ENCODE assay signal across 18 mouse cellular contexts in the genomic region with DNA sequence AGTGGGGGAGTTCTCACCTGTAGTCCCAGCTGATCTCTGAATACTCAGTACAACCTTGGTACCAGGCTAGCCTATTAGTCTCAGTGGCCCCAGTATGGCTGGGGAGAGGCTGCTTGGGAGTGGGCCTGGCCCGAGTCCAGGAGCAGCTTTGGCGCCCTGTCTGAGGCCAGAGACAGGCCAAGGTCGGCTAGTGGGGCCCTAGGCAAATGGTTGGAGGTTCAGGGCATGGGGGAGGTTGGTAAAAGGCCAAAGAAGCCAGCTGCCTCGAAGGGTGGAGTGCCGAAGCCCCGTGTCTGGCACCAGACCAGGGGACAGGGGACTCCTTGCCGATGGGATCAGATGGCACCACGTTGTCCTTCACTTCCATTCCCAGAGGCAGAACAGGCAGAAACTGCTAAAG.
DNase-seq lines count a peak whose midpoint lies in the region; ATAC-seq lines count a peak whose summit lies in the region.
"Had no signal": no experiment of that assay in that cellular context is flagged by ENCODE, and none has a peak within 500 bp of the region (broad histone marks: within the 10 kb centered on the region; RNA-seq: fewer than 3 reads in every experiment).

No protein-coding gene starts in this region.

- peak; percentile 37 for DNase-seq in adrenal gland, postnatal 10 days
- DNase-seq in adrenal gland, adult 18-20 months (ENCODE audit: low spot score in 2 of 2), result no peak
- DNase-seq in hindbrain, embryonic 11.5 days (ENCODE audit: low spot score), result no peak
- DNase-seq in adrenal gland, postnatal 25 days, result peak; percentile 23
- DNase-seq in ovary, postnatal 14 days (ENCODE audit: low spot score), result peak; percentile 19
- DNase-seq: heart, adult 2 months; heart, postnatal 10 days; kidney, postnatal 10 days; lung, postnatal 36 days; thymus, postnatal 36 days had no signal

- no peaks in the 10 kb centered on the region for H3K36me3 ChIP-seq in hindbrain, embryonic 16.5 days (ENCODE audit: control insufficient read depth, insufficient read depth, low read length)
- no peaks in the 10 kb centered on the region for H3K36me3 ChIP-seq in hindbrain, embryonic 11.5 days (ENCODE audit: control insufficient read depth, insufficient read depth, low read length)
- H3K36me3 ChIP-seq: embryonic facial prominence, embryonic 12.5 days; liver, embryonic 12.5 days; midbrain, embryonic 13.5 days; neural tube, embryonic 12.5 days had no signal

- no peak overlapping the region for H3K4me2 ChIP-seq in hindbrain, embryonic 16.5 days (ENCODE audit: low read length)
- H3K4me2 ChIP-seq in hindbrain, embryonic 11.5 days (replicated peaks; ENCODE audit: low read depth, low read length), result no peak overlapping the region
- H3K4me2 ChIP-seq: embryonic facial prominence, embryonic 12.5 days; liver, embryonic 12.5 days; midbrain, embryonic 13.5 days; neural tube, embryonic 12.5 days had no signal

- no peak overlapping the region for H3K27ac ChIP-seq in hindbrain, embryonic 16.5 days (ENCODE audit: low read depth, low read length)
- H3K27ac ChIP-seq in hindbrain, embryonic 11.5 days (ENCODE audit: low read depth, low read length), result no peak overlapping the region
- H3K27ac ChIP-seq: embryonic facial prominence, embryonic 12.5 days; heart, adult 2 months; liver, embryonic 12.5 days; midbrain, embryonic 13.5 days; neural tube, embryonic 12.5 days had no signal

- peak; percentile 42; the same call in 1 of the 2 replicates for ATAC-seq in hindbrain, embryonic 16.5 days
- ATAC-seq in hindbrain, embryonic 11.5 days (ENCODE audit: low FRiP score), result no peak
- no peak for ATAC-seq in CD4-positive, CD25-positive, alpha-beta regulatory T cell, adult 4 months
- ATAC-seq in monocyte, adult 5-6 weeks (replicated peaks; ENCODE audit: insufficient number of reproducible peaks, low FRiP score, low TSS enrichment, poor library complexity, severe bottlenecking), result no peak
- ATAC-seq: inflammation-experienced regulatory T-cells, adult 6 months; liver, embryonic 12.5 days; midbrain, embryonic 13.5 days had no signal

- no peaks in the 10 kb centered on the region for H3K27me3 ChIP-seq in hindbrain, embryonic 16.5 days (replicated peaks; ENCODE audit: control insufficient read depth, insufficient read depth, low read length)
- H3K27me3 ChIP-seq in hindbrain, embryonic 11.5 days (ENCODE audit: control insufficient read depth, insufficient read depth, low read length), result no peaks in the 10 kb centered on the region
- H3K27me3 ChIP-seq: liver, embryonic 12.5 days; midbrain, embryonic 13.5 days; neural tube, embryonic 12.5 days had no signal

- WGBS in hindbrain, embryonic 16.5 days, result 81% methylated on average over 8 of the region's 8 CpGs
- WGBS in hindbrain, embryonic 11.5 days, result 84% methylated on average over 8 of the region's 8 CpGs

- no peak overlapping the region for H3K9ac ChIP-seq in hindbrain, embryonic 16.5 days (ENCODE audit: low read depth, low read length)
- H3K9ac ChIP-seq in hindbrain, embryonic 11.5 days (ENCODE audit: low read depth, low read length), result no peak overlapping the region
- H3K9ac ChIP-seq: embryonic facial prominence, embryonic 12.5 days; liver, embryonic 12.5 days; midbrain, embryonic 13.5 days; neural tube, embryonic 12.5 days had no signal

- no peaks in the 10 kb centered on the region for H3K4me1 ChIP-seq in hindbrain, embryonic 16.5 days (ENCODE audit: control insufficient read depth, insufficient read depth, low read depth, low read length)
- no peaks in the 10 kb centered on the region for H3K4me1 ChIP-seq in hindbrain, embryonic 11.5 days (replicated peaks; ENCODE audit: control insufficient read depth, insufficient read depth, low read length)
- H3K4me1 ChIP-seq: embryonic facial prominence, embryonic 12.5 days; midbrain, embryonic 13.5 days; neural tube, embryonic 12.5 days had no signal

- no peaks in the 10 kb centered on the region for H3K9me3 ChIP-seq in hindbrain, embryonic 16.5 days (ENCODE audit: control insufficient read depth, low read length)
- no peaks in the 10 kb centered on the region for H3K9me3 ChIP-seq in hindbrain, embryonic 11.5 days (ENCODE audit: control insufficient read depth, low read length)
- H3K9me3 ChIP-seq: embryonic facial prominence, embryonic 12.5 days; liver, embryonic 12.5 days; midbrain, embryonic 13.5 days had no signal

- no peak overlapping the region for H3K4me3 ChIP-seq in hindbrain, embryonic 16.5 days (ENCODE audit: low read length)
- no peak overlapping the region for H3K4me3 ChIP-seq in hindbrain, embryonic 11.5 days (ENCODE audit: low read depth, low read length)
- H3K4me3 ChIP-seq: embryonic facial prominence, embryonic 12.5 days; heart, adult 2 months; liver, embryonic 12.5 days; midbrain, embryonic 13.5 days; neural tube, embryonic 12.5 days had no signal

Comparison
In these comparisons a context has a peak if more than half of its experiments do, and no peak if none do; other contexts are left out.
1. DNase-seq: peak in adrenal gland, postnatal 10 days (single experiment), adrenal gland, postnatal 25 days (single experiment) and ovary, postnatal 14 days (single experiment); none in adrenal gland, adult 18-20 months (0 of 2) and hindbrain, embryonic 11.5 days (single experiment).